Mouse (Mus musculus) neutrophil, adult 5-6 weeks (primary cell): ENCODE results near the gene Slco3a1. TPM values are rescaled to one million over a fixed set of nuclear protein-coding genes. Genes with fewer than 3 reads are reported as not detected.

Experiments used
- ATAC-seq: fragments of 151-379, 151-347 bp; 2 replicates; pipeline ENCODE4 v1.8.0; 2017; ENCODE audit warnings: mild to moderate bottlenecking, moderate TSS enrichment; ENCODE audit not compliant: insufficient number of reproducible peaks, poor library complexity, low FRiP score, severe bottlenecking; ENCODE audit errors: extremely low read depth
- total RNA-seq: library from RNA; stranded (forward); fragments of 200-1000 nt; gene quantifications from 2 replicates; pipeline ENCODE4 v1.2.3, GENCODE M21; 2017

Slco3a1 gene
- total RNA-seq, 1 experiment from 2014 or later: 12.3 TPM

GRCm38 (mm10) chr7:74371656-74372055, 182.9 kb downstream of the Slco3a1 start:
- no peak for ATAC-seq

GRCm38 (mm10) chr7:74371208-74371607, 183.4 kb downstream of the Slco3a1 start:
- no peak for ATAC-seq

DNA sequence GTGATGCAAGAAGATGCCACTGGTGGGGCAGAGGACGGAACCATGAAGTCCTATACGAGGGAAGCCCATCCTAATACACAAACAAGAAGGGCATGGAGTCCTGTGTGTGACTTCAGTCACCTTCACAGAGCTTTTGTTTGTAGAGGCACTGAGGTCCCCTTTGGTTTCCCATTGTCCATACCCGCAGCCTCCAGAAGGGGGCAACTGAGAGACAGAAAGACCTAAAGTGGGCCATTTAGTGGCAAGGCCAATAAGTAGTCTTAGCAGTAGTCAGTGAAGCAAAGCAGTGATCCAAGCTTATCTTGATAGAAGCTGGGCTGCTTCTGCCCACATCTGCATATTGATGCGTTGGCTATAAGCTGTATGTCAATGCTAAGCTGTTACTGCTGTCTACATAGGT, 184.9 kb downstream of the Slco3a1 start:
- no peak for ATAC-seq

GRCm38 (mm10) chr7:74368256-74368980, 186.2 kb downstream of the Slco3a1 start:
- ATAC-seq: no peak

- ATAC-seq: no peak
These were observed 187.2 kb downstream of the Slco3a1 start for GRCm38 (mm10) chr7:74367350-74367749.

GRCm38 (mm10) chr7:74365623-74366022, 189.0 kb downstream of the Slco3a1 start:
- ATAC-seq: no peak

DNA sequence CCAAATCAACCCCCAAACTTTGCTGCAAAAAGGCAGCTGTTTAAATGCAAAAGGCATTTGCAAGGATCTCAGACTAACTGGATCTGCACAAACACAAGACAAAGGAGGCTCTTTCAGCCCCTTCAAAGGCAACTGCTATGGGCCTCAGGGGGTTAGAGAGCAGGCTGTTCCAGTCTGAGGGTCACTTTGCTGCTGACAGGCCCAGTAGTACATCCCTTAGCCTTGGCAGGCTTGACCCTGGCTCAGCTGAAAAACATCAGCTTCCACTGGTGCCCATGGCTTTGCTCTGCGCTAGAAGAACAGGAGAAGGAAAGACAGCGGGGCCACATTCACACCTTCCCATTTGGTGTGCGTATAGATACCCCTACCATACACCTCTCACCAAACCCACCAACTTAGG, 189.6 kb downstream of the Slco3a1 start:
- ATAC-seq: no peak

DNA sequence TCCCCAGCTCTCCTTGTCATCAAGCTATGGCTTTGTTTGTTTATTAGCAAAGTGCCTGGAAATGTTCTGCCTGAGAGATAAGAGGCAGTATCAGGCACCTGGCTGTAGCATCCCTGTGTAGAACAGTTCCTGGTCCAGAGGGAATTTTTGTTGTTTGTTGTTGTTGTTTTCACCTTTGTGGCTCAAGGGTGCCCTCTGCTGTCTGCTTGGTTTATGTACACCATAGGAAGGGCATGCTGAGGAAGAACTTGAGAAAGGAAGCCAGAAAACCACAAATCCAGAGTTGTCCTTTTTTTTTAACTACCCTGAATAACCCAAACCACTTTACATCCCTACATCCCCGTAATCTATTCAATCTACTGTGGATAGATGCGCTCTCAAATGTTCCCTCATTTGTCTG, 191.1 kb downstream of the Slco3a1 start:
- no peak for ATAC-seq

DNA sequence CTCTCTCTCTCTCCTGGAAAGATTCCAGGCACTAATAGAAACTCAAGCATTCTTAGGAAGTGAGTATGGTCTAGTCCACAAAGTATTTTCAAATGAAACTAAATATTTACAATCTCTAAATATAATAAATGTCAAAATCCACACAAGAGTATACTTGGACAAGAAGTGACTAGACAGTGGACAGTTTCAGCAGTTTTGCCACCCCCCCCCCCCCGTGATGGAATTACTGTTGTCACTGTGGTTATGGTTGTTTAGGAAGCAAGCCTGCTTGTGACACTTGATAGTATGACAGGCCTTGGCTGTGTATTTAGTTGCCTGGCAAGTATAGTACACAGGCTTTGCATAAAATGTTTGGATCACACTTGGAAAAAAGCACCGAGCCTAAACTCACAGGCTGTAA, 192.9 kb downstream of the Slco3a1 start:
- no peak for ATAC-seq

DNA sequence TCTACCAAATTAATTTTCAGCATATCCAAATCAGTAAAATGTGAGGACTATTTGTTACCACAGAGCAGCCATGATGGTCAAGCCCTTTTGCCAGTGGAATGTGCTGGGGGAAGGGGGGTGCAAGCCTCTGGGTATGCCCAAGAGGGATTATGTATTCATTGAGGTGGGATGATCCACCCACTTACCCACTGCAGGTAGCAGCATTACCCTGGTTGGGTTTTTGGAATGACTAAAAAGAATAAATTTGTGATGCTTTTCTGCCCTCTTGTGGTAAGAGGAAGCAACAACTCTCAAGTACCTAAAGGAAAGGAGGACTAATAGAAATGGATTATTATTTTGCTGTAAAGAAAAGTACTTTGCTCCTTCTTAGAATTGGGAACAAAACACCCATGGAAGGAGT, 197.6 kb downstream of the Slco3a1 start:
- ATAC-seq: no peak

GRCm38 (mm10) chr7:74354527-74355256, 199.9 kb downstream of the Slco3a1 start:
- 0 out of 2 replicates have a peak, but pooled peaks have one; percentile 16 for ATAC-seq

GRCm38 (mm10) chr7:74353707-74354468, 200.7 kb downstream of the Slco3a1 start:
- ATAC-seq: no peak

DNA sequence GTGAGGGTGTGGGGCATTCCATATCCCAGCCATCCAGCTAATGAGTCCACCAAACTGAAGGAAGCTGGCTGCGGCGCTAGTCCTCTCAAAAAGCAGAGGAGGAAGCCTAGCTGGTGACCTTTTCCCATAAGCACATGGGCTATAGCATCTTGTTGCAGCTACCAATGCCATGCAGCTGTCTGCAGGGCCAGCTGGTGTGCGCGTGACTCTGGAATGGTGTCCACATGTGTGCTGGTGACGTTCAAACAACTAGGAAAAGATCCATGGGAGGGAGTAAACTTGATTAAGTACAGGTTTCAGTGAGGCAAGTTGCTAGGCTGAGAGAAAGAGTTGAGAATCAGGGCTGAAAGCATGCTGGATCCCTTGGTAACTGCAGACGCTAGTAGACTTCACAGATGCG, 201.3 kb downstream of the Slco3a1 start:
- ATAC-seq: no peak

- ATAC-seq: no peak
These were observed 206.2 kb downstream of the Slco3a1 start for GRCm38 (mm10) chr7:74348318-74348890.

DNA sequence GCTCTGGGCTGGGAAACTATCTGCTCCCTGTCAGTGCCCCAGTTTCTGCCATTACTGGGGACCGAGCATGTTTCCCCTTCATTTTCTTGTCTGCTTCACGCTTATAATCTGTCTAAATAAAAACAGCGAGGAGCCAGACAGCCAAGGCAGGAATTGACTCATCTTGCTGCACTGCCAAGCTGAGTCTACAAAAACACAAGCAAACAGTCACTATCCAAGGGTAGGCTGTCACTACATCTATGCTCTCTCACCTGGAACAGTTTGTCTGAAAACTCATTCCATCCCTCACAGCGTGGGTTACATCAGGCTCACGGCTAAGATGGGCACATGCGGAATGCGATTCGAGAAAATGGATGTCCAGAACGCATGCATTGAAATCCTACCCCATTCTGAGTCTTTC, 207.6 kb downstream of the Slco3a1 start:
- no peak for ATAC-seq

- no peak for ATAC-seq
These were observed 208.1 kb downstream of the Slco3a1 start for GRCm38 (mm10) chr7:74346451-74346850.

DNA sequence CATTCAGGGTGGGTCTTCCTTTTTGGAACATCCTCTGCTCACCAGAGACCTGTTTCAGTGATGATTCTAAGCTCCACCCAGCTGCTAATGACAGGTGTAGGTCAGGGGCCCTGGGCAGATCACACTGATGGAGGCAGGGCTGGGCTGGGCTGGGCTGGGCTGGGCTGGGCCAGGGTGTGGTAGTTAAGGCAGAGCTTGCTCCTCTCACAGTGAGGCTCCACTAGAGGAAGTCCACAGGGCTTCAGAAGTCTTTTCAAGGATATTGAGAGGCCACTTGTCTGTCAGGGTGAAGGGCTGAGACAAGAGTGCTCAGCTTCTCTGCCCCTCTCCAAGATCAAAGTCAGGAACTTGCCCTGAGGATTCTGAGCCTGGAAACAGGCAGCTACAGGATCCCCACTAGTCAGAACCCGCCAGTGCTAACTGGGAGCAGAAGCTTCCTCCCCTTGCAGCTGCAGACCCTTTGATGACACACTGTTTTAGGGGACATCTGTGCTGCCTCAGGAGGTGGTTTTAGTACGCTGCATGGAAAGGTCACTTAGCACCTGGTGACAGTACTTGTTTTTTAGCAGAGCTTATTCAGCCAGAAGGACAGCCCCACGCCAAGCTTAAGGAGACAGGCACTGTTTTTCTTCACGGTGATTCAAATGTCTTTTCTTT, 213.3 kb downstream of the Slco3a1 start:
- no peak for ATAC-seq

DNA sequence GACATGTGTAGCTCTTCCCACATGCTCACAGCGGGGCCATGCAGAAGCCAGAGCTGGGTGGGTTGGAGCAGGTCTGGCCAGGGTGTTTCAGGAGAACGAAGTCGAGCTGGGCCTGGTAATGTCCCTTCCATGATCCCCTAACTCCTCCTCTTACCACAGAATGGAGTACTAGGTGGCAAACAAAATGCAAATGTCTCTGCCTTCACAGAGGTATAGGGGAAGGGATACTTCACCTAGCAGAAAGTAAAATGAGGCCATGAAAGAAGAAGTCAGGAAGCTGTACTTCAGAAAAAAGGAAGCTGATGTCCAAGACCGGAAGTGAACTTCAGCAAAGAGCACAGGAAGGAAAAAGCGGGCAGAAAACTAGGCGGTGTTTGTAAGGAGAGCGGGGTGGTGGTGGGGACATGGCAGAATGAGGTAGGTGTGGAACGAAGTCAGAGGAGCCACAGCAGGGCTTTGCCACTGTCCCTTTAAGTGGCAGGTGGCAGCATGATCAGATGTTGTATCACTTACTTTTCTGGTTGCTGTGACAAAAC, 214.1 kb downstream of the Slco3a1 start:
- peak; percentile 32; the same call in 1 of the 2 replicates for ATAC-seq
